8 mouse cellular contexts compared by ENCODE assay signal in genomic region chr11:77606835-77607537, GRCm38 (mm10). TPM values are rescaled to one million over a fixed set of nuclear protein-coding genes. Genes with fewer than 3 reads are reported as not detected.
DNase-seq lines count a peak whose midpoint lies in the region; ATAC-seq and TF ChIP-seq lines count a peak whose summit lies in the region.

No protein-coding gene starts in this region.

- H3K36me3 ChIP-seq in G1E (replicated peaks) = peaks cover 28% of the 10 kb centered on the region
- no peaks in the 10 kb centered on the region for H3K36me3 ChIP-seq in forebrain, embryonic 11.5 days (ENCODE audit: control insufficient read depth, insufficient read depth, low read length)
- no peaks in the 10 kb centered on the region for H3K36me3 ChIP-seq in lung, postnatal 0 days (ENCODE audit: insufficient read depth, low read length)

- peak overlapping the region; percentile 99 for H3K9ac ChIP-seq in forebrain, embryonic 11.5 days (ENCODE audit: low read length)
- peak overlapping the region; percentile 99 for H3K9ac ChIP-seq in lung, postnatal 0 days (replicated peaks; ENCODE audit: low read depth)

- under 1% methylated on average over 24 of the region's 48 CpGs for WGBS in forebrain, embryonic 11.5 days
- under 1% methylated on average over 36 of the region's 48 CpGs for WGBS in lung, postnatal 0 days

- intact Hi-C loops in heart, postnatal 10 days (cut with DNase I) = no loop called here

- peaks cover 28% of the 10 kb centered on the region for H3K4me1 ChIP-seq in G1E (ENCODE audit: insufficient read depth, low read depth, low read length)
- H3K4me1 ChIP-seq in forebrain, embryonic 11.5 days (replicated peaks; ENCODE audit: control insufficient read depth, insufficient read depth, low read length) = 0 out of 2 replicates have a peak, but pooled peaks cover 4% of the 10 kb centered on the region
- H3K4me1 ChIP-seq in lung, postnatal 0 days (ENCODE audit: insufficient read depth, low read depth, low read length) = no peaks in the 10 kb centered on the region

- ATAC-seq in G1E (ENCODE audit: extremely low read depth, insufficient number of reproducible peaks, low FRiP score, poor library complexity, severe bottlenecking) = peak; percentile 54; the same call in 1 of the 2 replicates
- ATAC-seq in forebrain, embryonic 11.5 days (replicated peaks; ENCODE audit: low FRiP score) = peak; percentile 67
- ATAC-seq in lung, postnatal 0 days = peak; percentile 36

- H3K4me3 ChIP-seq in G1E (ENCODE audit: low read depth, low read length) = peak overlapping the region; percentile 87
- H3K4me3 ChIP-seq in forebrain, embryonic 11.5 days (ENCODE audit: low read depth, low read length) = peak overlapping the region; percentile 86
- peak overlapping the region; percentile 99 for H3K4me3 ChIP-seq in lung, postnatal 0 days (ENCODE audit: low read depth, low read length)

- H3K4me2 ChIP-seq in forebrain, embryonic 11.5 days (ENCODE audit: low read depth, low read length, severe bottlenecking) = peak overlapping the region; percentile 65
- peak overlapping the region; percentile 64 for H3K4me2 ChIP-seq in lung, postnatal 0 days (replicated peaks; ENCODE audit: low read depth, low read length)

- H3K27ac ChIP-seq in forebrain, embryonic 11.5 days (ENCODE audit: low read depth, low read length) = peak overlapping the region; percentile 96
- H3K27ac ChIP-seq in lung, postnatal 0 days (ENCODE audit: low read length) = peak overlapping the region; percentile 98

- H3K27me3 ChIP-seq in G1E (ENCODE audit: insufficient read depth, low read length) = no peaks in the 10 kb centered on the region
- no peaks in the 10 kb centered on the region for H3K27me3 ChIP-seq in forebrain, embryonic 11.5 days (ENCODE audit: control insufficient read depth, insufficient read depth, low read length)
- H3K27me3 ChIP-seq in lung, postnatal 0 days (replicated peaks; ENCODE audit: insufficient read depth, low read length) = no peaks in the 10 kb centered on the region

- TF ChIP-seq CTCF in G1E (IDR thresholded peaks at IDR 0.05; ENCODE audit: low read depth, low read length) = no peak
- TF ChIP-seq CTCF in lung, postnatal 0 days (IDR thresholded peaks at IDR 0.05) = no peak

- DNase-seq in G1E (ENCODE audit: low spot score) = peak; percentile 56
- peak; percentile 50 for DNase-seq in c-Kit-positive CD71-positive TER-119-negative erythroid progenitor cells, embryonic 14.5 days (ENCODE audit: low read depth)
- DNase-seq in forebrain, embryonic 11.5 days (ENCODE audit: low spot score) = no peak
- peak; percentile 62 to 69 for DNase-seq in heart, postnatal 10 days
- DNase-seq in kidney, postnatal 4 days = peak; percentile 62 to 77
- peak; percentile 84 for DNase-seq in lung, postnatal 0 days (ENCODE audit: low spot score)
- peak; percentile 17 for DNase-seq in ovary, adult 18-20 months (ENCODE audit: low spot score)
- peak; percentile 68 for DNase-seq in thymus, postnatal 14 days

- peak; percentile 43; the same call in 1 of the 2 replicates for TF ChIP-seq EP300 in lung, postnatal 0 days (IDR thresholded peaks at IDR 0.05)

- H3K9me3 ChIP-seq in G1E (replicated peaks) = no peaks in the 10 kb centered on the region
- no peaks in the 10 kb centered on the region for H3K9me3 ChIP-seq in forebrain, embryonic 11.5 days (ENCODE audit: control insufficient read depth, low read length)
- H3K9me3 ChIP-seq in lung, postnatal 0 days (ENCODE audit: low read length) = no peaks in the 10 kb centered on the region

RNA-seq across cellular contexts. Expression of gene Taok1, which starts 0.6 kb away (rescaled TPM):
- total RNA-seq in G1E (2014; fragmentation: Nextera tagmentation) (48.6 and 50.1 TPM in 2 replicates), G1E (2017) (36.8 and 45.6 TPM in 2 replicates)
- polyA plus RNA-seq in G1E (2012) = 2.3 and 2.5 TPM in 2 replicates
- polyA plus RNA-seq in forebrain, embryonic 11.5 days (2014; fragmentation: Nextera tagmentation; extraction: Ambion mirVana) = 24.0 and 24.6 TPM in 2 replicates
- 10 to 100 TPM; 64.3 to 67.1 TPM for total RNA-seq in heart, postnatal 10 days (2021)
- polyA plus RNA-seq in lung, postnatal 0 days (2015; fragmentation: Nextera tagmentation; extraction: Ambion mirVana) = 18.4 and 21.4 TPM in 2 replicates
